32 mouse cellular contexts compared by ENCODE assay signal in genomic region chr3:54535361-54535760, GRCm38 (mm10).
DNase-seq lines count a peak whose midpoint lies in the region; ATAC-seq and TF ChIP-seq lines count a peak whose summit lies in the region.
"Had no signal": no experiment of that assay in that cellular context is flagged by ENCODE, and none has a peak within 500 bp of the region (broad histone marks: within the 10 kb centered on the region; RNA-seq: fewer than 3 reads in every experiment).

No protein-coding gene starts in this region.

- no peak overlapping the region for H3K4me3 ChIP-seq in forebrain, postnatal 0 days (ENCODE audit: low read depth, low read length)
- no peak overlapping the region for H3K4me3 ChIP-seq in forebrain, embryonic 11.5 days (ENCODE audit: low read depth, low read length)
- H3K4me3 ChIP-seq: embryonic facial prominence, embryonic 13.5 days; forebrain, embryonic 12.5 days; heart, embryonic 13.5 days; intestine, embryonic 15.5 days; midbrain, embryonic 15.5 days; neural tube, embryonic 15.5 days; stomach, embryonic 15.5 days had no signal

- H3K36me3 ChIP-seq in forebrain, postnatal 0 days (ENCODE audit: insufficient read depth): no peaks in the 10 kb centered on the region
- H3K36me3 ChIP-seq in forebrain, embryonic 11.5 days (ENCODE audit: control insufficient read depth, insufficient read depth, low read length): no peaks in the 10 kb centered on the region
- H3K36me3 ChIP-seq: embryonic facial prominence, embryonic 13.5 days; forebrain, embryonic 12.5 days; heart, embryonic 13.5 days; intestine, embryonic 15.5 days; midbrain, embryonic 15.5 days; neural tube, embryonic 15.5 days; stomach, embryonic 15.5 days had no signal

- H3K9me3 ChIP-seq in forebrain, postnatal 0 days (ENCODE audit: low read length): no peaks in the 10 kb centered on the region
- no peaks in the 10 kb centered on the region for H3K9me3 ChIP-seq in forebrain, embryonic 11.5 days (ENCODE audit: control insufficient read depth, low read length)
- H3K9me3 ChIP-seq: embryonic facial prominence, embryonic 13.5 days; forebrain, embryonic 12.5 days; heart, embryonic 13.5 days; intestine, embryonic 15.5 days; midbrain, embryonic 15.5 days; neural tube, embryonic 15.5 days; stomach, embryonic 15.5 days had no signal

- H3K4me1 ChIP-seq in forebrain, postnatal 0 days (ENCODE audit: insufficient read depth): no peaks in the 10 kb centered on the region
- H3K4me1 ChIP-seq in forebrain, embryonic 11.5 days (replicated peaks; ENCODE audit: control insufficient read depth, insufficient read depth, low read length): no peaks in the 10 kb centered on the region
- H3K4me1 ChIP-seq: heart, embryonic 13.5 days; intestine, embryonic 15.5 days; midbrain, embryonic 15.5 days; neural tube, embryonic 15.5 days; stomach, embryonic 15.5 days had no signal

- WGBS in forebrain, postnatal 0 days: 52% methylated on average over 7 of the region's 7 CpGs
- WGBS in forebrain, embryonic 11.5 days: 87% methylated on average over 7 of the region's 7 CpGs

- DNase-seq in forebrain, postnatal 0 days: peak; percentile 15
- no peak for DNase-seq in forebrain, embryonic 11.5 days (ENCODE audit: low spot score)
- peak; percentile 13 to 21 for DNase-seq in heart, adult 9 months (ENCODE audit: low spot score in 2 of 2)
- DNase-seq in heart, adult 11 months: no peak
- DNase-seq in brain, adult 2 months (ENCODE audit: low read depth, low spot score): peak; percentile 48
- peak; percentile 48 for DNase-seq in skeletal muscle tissue, adult 2 months (ENCODE audit: low read depth, low spot score)
- DNase-seq in testis, postnatal 14 days (ENCODE audit: low spot score): no peak
- DNase-seq: adrenal gland, adult 2 months; cerebellum, adult 11-12 months; cerebellum, postnatal 14 days; gastrocnemius, postnatal 14 days; kidney, adult 8-10 months; kidney, postnatal 14 days; left cerebral cortex, postnatal 4 days; liver, postnatal 0 days; right cerebral cortex, adult 18-20 months; right cerebral cortex, postnatal 4 days; thymus, adult 18-20 months; thymus, postnatal 4 days had no signal

- H3K9ac ChIP-seq in forebrain, postnatal 0 days: no peak overlapping the region
- H3K9ac ChIP-seq in forebrain, embryonic 11.5 days (ENCODE audit: low read length): no peak overlapping the region
- H3K9ac ChIP-seq: embryonic facial prominence, embryonic 13.5 days; forebrain, embryonic 12.5 days; heart, embryonic 13.5 days; intestine, embryonic 15.5 days; liver, postnatal 0 days; midbrain, embryonic 15.5 days; neural tube, embryonic 15.5 days; stomach, embryonic 15.5 days had no signal

- no peak overlapping the region for H3K27ac ChIP-seq in forebrain, postnatal 0 days (ENCODE audit: low read depth, low read length)
- H3K27ac ChIP-seq in forebrain, embryonic 11.5 days (ENCODE audit: low read depth, low read length): no peak overlapping the region
- H3K27ac ChIP-seq: forebrain, embryonic 12.5 days; heart, embryonic 13.5 days; intestine, embryonic 15.5 days; macrophage; midbrain, embryonic 15.5 days; neural tube, embryonic 15.5 days; stomach, embryonic 15.5 days had no signal

- H3K4me2 ChIP-seq in forebrain, postnatal 0 days (ENCODE audit: low read depth): no peak overlapping the region
- no peak overlapping the region for H3K4me2 ChIP-seq in forebrain, embryonic 11.5 days (ENCODE audit: low read depth, low read length, severe bottlenecking)
- H3K4me2 ChIP-seq: embryonic facial prominence, embryonic 13.5 days; forebrain, embryonic 12.5 days; heart, embryonic 13.5 days; intestine, embryonic 15.5 days; liver, embryonic 11.5 days; midbrain, embryonic 15.5 days; neural tube, embryonic 15.5 days; stomach, embryonic 15.5 days had no signal

- TF ChIP-seq CTCF in forebrain, postnatal 0 days (IDR thresholded peaks at IDR 0.05; ENCODE audit: low read depth): no peak

- H3K27me3 ChIP-seq in forebrain, postnatal 0 days (ENCODE audit: insufficient read depth, low read length): no peaks in the 10 kb centered on the region
- no peaks in the 10 kb centered on the region for H3K27me3 ChIP-seq in forebrain, embryonic 11.5 days (ENCODE audit: control insufficient read depth, insufficient read depth, low read length)
- H3K27me3 ChIP-seq: embryonic facial prominence, embryonic 13.5 days; forebrain, embryonic 12.5 days; heart, embryonic 13.5 days; intestine, embryonic 15.5 days; midbrain, embryonic 15.5 days; neural tube, embryonic 15.5 days; Patski; stomach, embryonic 15.5 days had no signal

- ATAC-seq in forebrain, postnatal 0 days: no peak
- ATAC-seq in forebrain, embryonic 11.5 days (replicated peaks; ENCODE audit: low FRiP score): no peak
- ATAC-seq: CD4-positive, CD25-positive, alpha-beta regulatory T cell, adult 4 months; hindbrain, embryonic 16.5 days; intestine, embryonic 15.5 days; liver, postnatal 0 days; lung, postnatal 0 days; midbrain, embryonic 15.5 days; Patski had no signal

Comparison
In these comparisons a context has a peak if more than half of its experiments do, and no peak if none do; other contexts are left out.
1. DNase-seq: peak in forebrain, postnatal 0 days (single experiment), heart, adult 9 months (2 of 2), brain, adult 2 months (single experiment) and skeletal muscle tissue, adult 2 months (single experiment); none in forebrain, embryonic 11.5 days (single experiment), heart, adult 11 months (single experiment) and testis, postnatal 14 days (single experiment).